Mouse (Mus musculus): ENCODE measurements around the gene Mkln1. TPM values are rescaled to one million over a fixed set of nuclear protein-coding genes. Genes with fewer than 3 reads are reported as not detected.

Mkln1 gene
- total RNA-seq, 1 experiment from 2014 or later, result 164 TPM

GRCm38 (mm10) chr6:31496227-31496626 lies 97.7 kb downstream of the Mkln1 start:
- ATAC-seq (ENCODE audit: extremely low read depth, insufficient number of reproducible peaks, low FRiP score, poor library complexity, severe bottlenecking), result no peak

GRCm38 (mm10) chr6:31499836-31500235 lies 101.3 kb downstream of the Mkln1 start:
- ATAC-seq (ENCODE audit: extremely low read depth, insufficient number of reproducible peaks, low FRiP score, poor library complexity, severe bottlenecking), result no peak

- no peak for ATAC-seq (ENCODE audit: extremely low read depth, insufficient number of reproducible peaks, low FRiP score, poor library complexity, severe bottlenecking)
Observed at GRCm38 (mm10) chr6:31500260-31500659, 101.7 kb downstream of the Mkln1 start.

- no peak for ATAC-seq (ENCODE audit: extremely low read depth, insufficient number of reproducible peaks, low FRiP score, poor library complexity, severe bottlenecking)
Observed at GRCm38 (mm10) chr6:31500691-31501090, 102.2 kb downstream of the Mkln1 start.

- ATAC-seq (ENCODE audit: extremely low read depth, insufficient number of reproducible peaks, low FRiP score, poor library complexity, severe bottlenecking), result no peak
Observed at GRCm38 (mm10) chr6:31502614-31503013, 104.1 kb downstream of the Mkln1 start.

- ATAC-seq (ENCODE audit: extremely low read depth, insufficient number of reproducible peaks, low FRiP score, poor library complexity, severe bottlenecking), result no peak
Observed at GRCm38 (mm10) chr6:31513726-31514125, 115.2 kb downstream of the Mkln1 start.

GRCm38 (mm10) chr6:31517681-31518337 lies 119.3 kb downstream of the Mkln1 start:
- ATAC-seq (ENCODE audit: extremely low read depth, insufficient number of reproducible peaks, low FRiP score, poor library complexity, severe bottlenecking), result no peak

GRCm38 (mm10) chr6:31518338-31518698 lies 119.8 kb downstream of the Mkln1 start:
- ATAC-seq (ENCODE audit: extremely low read depth, insufficient number of reproducible peaks, low FRiP score, poor library complexity, severe bottlenecking), result no peak

GRCm38 (mm10) chr6:31519001-31519471 lies 120.5 kb downstream of the Mkln1 start:
- no peak for ATAC-seq (ENCODE audit: extremely low read depth, insufficient number of reproducible peaks, low FRiP score, poor library complexity, severe bottlenecking)

GRCm38 (mm10) chr6:31520486-31521215 lies 122.1 kb downstream of the Mkln1 start:
- no peak for ATAC-seq (ENCODE audit: extremely low read depth, insufficient number of reproducible peaks, low FRiP score, poor library complexity, severe bottlenecking)

GRCm38 (mm10) chr6:31521491-31522355 lies 123.2 kb downstream of the Mkln1 start:
- no peak for ATAC-seq (ENCODE audit: extremely low read depth, insufficient number of reproducible peaks, low FRiP score, poor library complexity, severe bottlenecking)

GRCm38 (mm10) chr6:31522478-31522877 lies 123.9 kb downstream of the Mkln1 start:
- no peak for ATAC-seq (ENCODE audit: extremely low read depth, insufficient number of reproducible peaks, low FRiP score, poor library complexity, severe bottlenecking)

- ATAC-seq (ENCODE audit: extremely low read depth, insufficient number of reproducible peaks, low FRiP score, poor library complexity, severe bottlenecking), result no peak
Observed at GRCm38 (mm10) chr6:31523039-31523438, 124.5 kb downstream of the Mkln1 start.

- no peak for ATAC-seq (ENCODE audit: extremely low read depth, insufficient number of reproducible peaks, low FRiP score, poor library complexity, severe bottlenecking)
Observed at GRCm38 (mm10) chr6:31523657-31524056, 125.1 kb downstream of the Mkln1 start.

- ATAC-seq (ENCODE audit: extremely low read depth, insufficient number of reproducible peaks, low FRiP score, poor library complexity, severe bottlenecking), result no peak
Observed at GRCm38 (mm10) chr6:31524121-31524520, 125.6 kb downstream of the Mkln1 start.

- ATAC-seq (ENCODE audit: extremely low read depth, insufficient number of reproducible peaks, low FRiP score, poor library complexity, severe bottlenecking), result no peak
Observed at GRCm38 (mm10) chr6:31524647-31525046, 126.1 kb downstream of the Mkln1 start.

- no peak for ATAC-seq (ENCODE audit: extremely low read depth, insufficient number of reproducible peaks, low FRiP score, poor library complexity, severe bottlenecking)
Observed at GRCm38 (mm10) chr6:31525231-31525900, 126.8 kb downstream of the Mkln1 start.

- ATAC-seq (ENCODE audit: extremely low read depth, insufficient number of reproducible peaks, low FRiP score, poor library complexity, severe bottlenecking), result no peak
Observed at GRCm38 (mm10) chr6:31526929-31527328, 128.4 kb downstream of the Mkln1 start.

GRCm38 (mm10) chr6:31527897-31528296 lies 129.4 kb downstream of the Mkln1 start:
- no peak for ATAC-seq (ENCODE audit: extremely low read depth, insufficient number of reproducible peaks, low FRiP score, poor library complexity, severe bottlenecking)
